In the genomic region with DNA sequence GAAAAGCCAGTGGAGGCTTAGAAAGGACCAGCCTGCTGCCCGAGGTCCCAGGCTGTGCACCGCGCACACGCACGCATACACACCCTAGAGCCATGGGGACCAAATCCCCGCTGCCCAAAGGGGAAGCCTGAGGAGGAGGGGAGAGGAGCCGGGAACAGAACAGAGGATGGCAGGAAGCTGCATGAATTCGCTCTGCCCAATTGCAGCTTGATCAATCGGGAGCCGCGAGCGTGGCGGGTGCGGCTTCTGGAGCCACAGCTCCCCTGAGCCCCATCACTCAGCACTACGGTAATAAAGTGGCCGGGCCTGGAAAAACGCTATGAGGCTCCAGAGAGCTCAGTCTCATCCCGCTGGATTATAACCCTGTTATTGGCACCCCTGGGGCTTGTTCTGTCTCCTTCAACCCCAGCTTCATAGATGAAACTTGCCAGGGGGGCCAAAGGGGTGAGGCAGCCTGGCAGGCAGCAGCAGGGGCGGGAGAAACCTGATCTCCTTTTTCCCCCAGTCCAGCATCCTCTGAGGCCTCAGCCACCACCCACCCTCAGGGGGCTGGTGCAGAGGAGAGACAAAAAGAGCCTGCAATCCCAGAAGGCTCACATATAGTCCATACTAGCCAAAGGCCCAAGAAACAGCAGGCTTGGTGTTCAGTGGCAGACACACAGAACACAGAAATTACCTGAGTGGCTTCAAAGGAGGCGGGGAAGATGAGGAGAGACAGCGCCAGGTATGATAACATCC, we compare ENCODE assay signal across 8 mouse cellular contexts. TPM values are rescaled to one million over a fixed set of nuclear protein-coding genes. Genes with fewer than 3 reads are reported as not detected.
DNase-seq lines count a peak whose midpoint lies in the region; ATAC-seq and TF ChIP-seq lines count a peak whose summit lies in the region.

No protein-coding gene starts in this region.

- peaks cover 16% of the 10 kb centered on the region for H3K4me1 ChIP-seq in embryonic facial prominence, embryonic 13.5 days
- H3K4me1 ChIP-seq in hindbrain, postnatal 0 days (ENCODE audit: insufficient read depth, low read length) = peaks cover 7% of the 10 kb centered on the region
- peaks cover 50% of the 10 kb centered on the region for H3K4me1 ChIP-seq in neural tube, embryonic 13.5 days (replicated peaks)

- H3K9ac ChIP-seq in embryonic facial prominence, embryonic 13.5 days = peak overlapping the region; percentile 58
- H3K9ac ChIP-seq in hindbrain, postnatal 0 days (replicated peaks; ENCODE audit: low read length) = no peak overlapping the region
- H3K9ac ChIP-seq in neural tube, embryonic 13.5 days = peak overlapping the region; percentile 56

- peaks cover 21% of the 10 kb centered on the region; the same call in 1 of the 2 replicates for H3K27me3 ChIP-seq in embryonic facial prominence, embryonic 13.5 days
- no peaks in the 10 kb centered on the region for H3K27me3 ChIP-seq in hindbrain, postnatal 0 days (ENCODE audit: insufficient read depth, low read length)
- peaks cover 9% of the 10 kb centered on the region for H3K27me3 ChIP-seq in neural tube, embryonic 13.5 days

- H3K4me2 ChIP-seq in embryonic facial prominence, embryonic 13.5 days = peak overlapping the region; percentile 59
- peak overlapping the region; percentile 55 for H3K4me2 ChIP-seq in hindbrain, postnatal 0 days (ENCODE audit: low read depth, low read length)
- H3K4me2 ChIP-seq in neural tube, embryonic 13.5 days = peak overlapping the region; percentile 52

- H3K36me3 ChIP-seq in embryonic facial prominence, embryonic 13.5 days = no peaks in the 10 kb centered on the region
- no peaks in the 10 kb centered on the region for H3K36me3 ChIP-seq in hindbrain, postnatal 0 days (ENCODE audit: insufficient read depth, low read length)
- H3K36me3 ChIP-seq in neural tube, embryonic 13.5 days = no peaks in the 10 kb centered on the region

- no peak for DNase-seq in left cerebral cortex, adult 2 months (ENCODE audit: extremely low spot score in 1 of 2, low spot score in 2 of 2)
- DNase-seq in left cerebral cortex, postnatal 36 days (ENCODE audit: low spot score in 2 of 2) = no peak
- DNase-seq in hindbrain, postnatal 0 days (ENCODE audit: low spot score) = peak; percentile 48
- DNase-seq in lung, postnatal 4 days = no peak
- no peak for DNase-seq in ovary, adult 18-20 months (ENCODE audit: low spot score)
- no peak for DNase-seq in cerebellum, adult 11-12 months

- intact Hi-C loops in left cerebral cortex, adult 2 months (cut with DNase I) = loop anchor here (2.0 kb wide), 1 partner anchor 27 kb away; no protein-coding TSS in a partner anchor
- intact Hi-C loops in left cerebral cortex, postnatal 36 days (cut with DNase I) = no loop called here

- 0 out of 2 replicates have a peak, but pooled peaks have one; percentile 62 for ATAC-seq in embryonic facial prominence, embryonic 13.5 days (ENCODE audit: insufficient number of reproducible peaks, insufficient read depth, low FRiP score, low TSS enrichment, low read depth)
- peak; percentile 43 for ATAC-seq in hindbrain, postnatal 0 days
- peak; percentile 71 for ATAC-seq in neural tube, embryonic 13.5 days (ENCODE audit: low read depth)

- no peak overlapping the region for H3K27ac ChIP-seq in left cerebral cortex, adult 2 months
- H3K27ac ChIP-seq in embryonic facial prominence, embryonic 13.5 days = no peak overlapping the region
- H3K27ac ChIP-seq in hindbrain, postnatal 0 days = no peak overlapping the region; the same call in 1 of the 2 replicates
- H3K27ac ChIP-seq in neural tube, embryonic 13.5 days (replicated peaks) = peak overlapping the region; percentile 68

- TF ChIP-seq CTCF in left cerebral cortex, adult 2 months (IDR thresholded peaks at IDR 0.05) = no peak
- no peak for TF ChIP-seq CTCF in hindbrain, postnatal 0 days (IDR thresholded peaks at IDR 0.05; ENCODE audit: low read depth)

- no peaks in the 10 kb centered on the region for H3K9me3 ChIP-seq in embryonic facial prominence, embryonic 13.5 days
- no peaks in the 10 kb centered on the region for H3K9me3 ChIP-seq in hindbrain, postnatal 0 days (ENCODE audit: low read length)
- H3K9me3 ChIP-seq in neural tube, embryonic 13.5 days = no peaks in the 10 kb centered on the region

- WGBS in embryonic facial prominence, embryonic 13.5 days = 8% methylated on average over 21 of the region's 21 CpGs
- 15% methylated on average over 21 of the region's 21 CpGs for WGBS in hindbrain, postnatal 0 days
- WGBS in neural tube, embryonic 13.5 days = 6% methylated on average over 21 of the region's 21 CpGs

- H3K4me3 ChIP-seq in left cerebral cortex, adult 2 months = peak overlapping the region; percentile 33
- H3K4me3 ChIP-seq in embryonic facial prominence, embryonic 13.5 days = peak overlapping the region; percentile 29
- H3K4me3 ChIP-seq in hindbrain, postnatal 0 days (ENCODE audit: low read length) = peak overlapping the region; percentile 14; the same call in 1 of the 2 replicates
- H3K4me3 ChIP-seq in neural tube, embryonic 13.5 days = peak overlapping the region; percentile 17

RNA-seq across cellular contexts. Expression of a gene that starts 29.4 kb away (rescaled TPM):
- 100 to 1,000 TPM; 481 to 504 TPM for total RNA-seq in left cerebral cortex, adult 2 months (2021)
- total RNA-seq in left cerebral cortex, postnatal 36 days (2021) = 100 to 1,000 TPM; 455 to 509 TPM
- 4.6 and 4.9 TPM in 2 replicates for polyA plus RNA-seq in embryonic facial prominence, embryonic 13.5 days (2015; fragmentation: Nextera tagmentation; extraction: Ambion mirVana)
- 181 and 192 TPM in 2 replicates for total RNA-seq in hindbrain, postnatal 0 days (2014; rRNA removed)
- polyA plus RNA-seq in hindbrain, postnatal 0 days (2015; fragmentation: Nextera tagmentation; extraction: Ambion mirVana) = 81.0 and 88.6 TPM in 2 replicates
- 55.7 and 59.4 TPM in 2 replicates for polyA plus RNA-seq in neural tube, embryonic 13.5 days (2015; fragmentation: Nextera tagmentation; extraction: Ambion mirVana)

RNA-seq across cellular contexts. Expression of a gene that starts 38.8 kb away (rescaled TPM):
- not detected for total RNA-seq in left cerebral cortex, adult 2 months (2021)
- total RNA-seq in left cerebral cortex, postnatal 36 days (2021) = not detected
- 0.52 and 0.91 TPM in 2 replicates for polyA plus RNA-seq in embryonic facial prominence, embryonic 13.5 days (2015; fragmentation: Nextera tagmentation; extraction: Ambion mirVana)
- 0.42 TPM in 1 of 2 replicates, not detected in the other for total RNA-seq in hindbrain, postnatal 0 days (2014; rRNA removed)
- polyA plus RNA-seq in hindbrain, postnatal 0 days (2015; fragmentation: Nextera tagmentation; extraction: Ambion mirVana) = 0.14 and 0.16 TPM in 2 replicates
- 0.28 TPM in 1 of 2 replicates, not detected in the other for polyA plus RNA-seq in neural tube, embryonic 13.5 days (2015; fragmentation: Nextera tagmentation; extraction: Ambion mirVana)

RNA-seq across cellular contexts. Expression of a gene that starts 39.2 kb away (rescaled TPM):
- total RNA-seq in left cerebral cortex, adult 2 months (2021) = 10 to 100 TPM; 15.2 to 15.9 TPM
- total RNA-seq in left cerebral cortex, postnatal 36 days (2021) = 10 to 100 TPM; 15.0 to 19.6 TPM
- 17.6 and 22.5 TPM in 2 replicates for polyA plus RNA-seq in embryonic facial prominence, embryonic 13.5 days (2015; fragmentation: Nextera tagmentation; extraction: Ambion mirVana)
- total RNA-seq in hindbrain, postnatal 0 days (2014; rRNA removed) = 42.1 and 46.6 TPM in 2 replicates
- polyA plus RNA-seq in hindbrain, postnatal 0 days (2015; fragmentation: Nextera tagmentation; extraction: Ambion mirVana) = 7.3 and 7.6 TPM in 2 replicates
- 6.0 and 6.5 TPM in 2 replicates for polyA plus RNA-seq in neural tube, embryonic 13.5 days (2015; fragmentation: Nextera tagmentation; extraction: Ambion mirVana)
